Mouse (Mus musculus): Measurements from ENCODE around the gene Cpeb3.
"Not testable (repeated sequence)": the region's sequence is repeated elsewhere in the genome, so short reads cannot be mapped to it uniquely, and the experiment has no call there.

DNA sequence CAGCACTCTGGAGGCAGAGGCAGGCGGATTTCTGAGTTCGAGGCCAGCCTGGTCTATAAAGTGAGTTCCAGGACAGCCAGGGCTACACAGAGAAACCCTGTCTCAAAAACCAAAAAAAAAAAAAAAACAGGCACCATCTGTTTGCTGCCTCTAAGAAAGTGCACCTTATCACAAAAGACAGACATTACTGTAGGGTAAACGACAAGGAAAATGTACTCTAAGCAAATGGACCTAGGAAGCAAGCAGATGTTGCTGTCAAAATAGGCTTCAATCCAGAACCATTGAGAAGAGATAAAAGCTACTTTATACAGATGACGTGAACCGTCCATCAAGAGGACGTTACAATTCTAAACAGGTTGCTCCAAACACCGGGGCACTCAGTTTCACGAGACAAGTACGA, 24.2 kb upstream of the Cpeb3 start:
- not testable (repeated sequence) for TF ChIP-seq GATA2 (IDR thresholded peaks at IDR 0.05; ENCODE audit: borderline replicate concordance, low read depth, low read length); GATA1 (IDR thresholded peaks at IDR 0.05; ENCODE audit: borderline replicate concordance, low read length); CTCF (IDR thresholded peaks at IDR 0.05; ENCODE audit: low read depth, low read length)
- peak; percentile 67 for TF ChIP-seq TAL1 (conservative IDR thresholded peaks at IDR 0.05; ENCODE audit: low read depth, low read length)
